Mouse (Mus musculus) lung, adult 2 months (tissue): ENCODE results near the gene Atp1b2. TPM values are rescaled to one million over a fixed set of nuclear protein-coding genes. Genes with fewer than 3 reads are reported as not detected.
"Not testable (repeated sequence)": the region's sequence is repeated elsewhere in the genome, so short reads cannot be mapped to it uniquely, and the experiment has no call there.

Experiments
- DNase-seq: peaks from one replicate; pipeline ENCODE4 v3.0.0; 2022
- H3K4me1 ChIP-seq: fragments of 200-500 bp; 2 replicates; pipeline ENCODE4 v1.6.1; 2011; ENCODE audit warnings: low read length; ENCODE audit not compliant: control insufficient read depth, insufficient read depth
- H3K4me3 ChIP-seq: fragments of 200-500 bp; replicated peaks from 2 replicates; pipeline ENCODE3; 2011; ENCODE audit warnings: low read depth, mild to moderate bottlenecking, control low read depth, low read length; ENCODE audit errors: extremely low read depth
- CTCF ChIP-seq: fragments of 200-500 bp; IDR thresholded peaks from 2 replicates; pipeline ENCODE4 v1.5.1; 2011; ENCODE audit warnings: mild to moderate bottlenecking, low read length, control low read depth; ENCODE audit not compliant: insufficient read depth
- POLR2A ChIP-seq: fragments of 200-500 bp; IDR thresholded peaks from 2 replicates; pipeline ENCODE4 v1.6.1; 2011; ENCODE audit warnings: low read depth, mild to moderate bottlenecking, control low read depth, low read length, borderline replicate concordance; ENCODE audit errors: extremely low read depth
- WGBS: fragments of 180-500 bp; shearing (Covaris S2); methylation state at CpG from one replicate; pipeline ENCODE4 v1.1.7; 2018; 5-methylcytosine and 5-hydroxymethylcytosine counted together
- polyA plus RNA-seq: library from polyadenylated mRNA; depleted of rRNA; stranded (reverse); fragments of >200 nt; gene quantifications from 2 replicates; pipeline ENCODE4 v1.2.3, GENCODE M21; 2012

Gene Atp1b2
- polyA plus RNA-seq, 1 experiment, result 15.9 TPM

- no peak for DNase-seq
- 79% methylated on average over 4 of the region's 4 CpGs for WGBS
- TF ChIP-seq CTCF (no peak), POLR2A (no peak)
- Histone ChIP-seq H3K4me3 (no peak overlapping the region), H3K4me1 (no peaks in the 10 kb centered on the region; the same call in 1 of the 2 replicates)
These were observed 17.3 kb upstream of the Atp1b2 start for GRCm38 (mm10) chr11:69623006-69623405.

- H3K4me3 ChIP-seq, result peak overlapping the region; percentile 80
- no peaks in the 10 kb centered on the region; the same call in 1 of the 2 replicates for H3K4me1 ChIP-seq
- TF ChIP-seq POLR2A (no peak), CTCF (no peak)
- 44% methylated on average over 6 of the region's 6 CpGs for WGBS
- no peak for DNase-seq
These were observed 16.7 kb upstream of the Atp1b2 start for GRCm38 (mm10) chr11:69622406-69622805.

- TF ChIP-seq CTCF, result no peak
- TF ChIP-seq POLR2A, result peak; percentile 14; the same call in 1 of the 2 replicates
- Histone ChIP-seq H3K4me3 (peak within 1 kb of the TSS; percentile 80), H3K4me1 (no peaks in the 10 kb centered on the region; the same call in 1 of the 2 replicates)
- 3% methylated on average over 20 of the region's 20 CpGs for WGBS
- DNase-seq, result peak; percentile 57
These were observed 16.0 kb upstream of the Atp1b2 start, which contains the start of gene Sat2 for GRCm38 (mm10) chr11:69621571-69622268. Sat2 (plus strand) TSS chr11:69622024.

GRCm38 (mm10) chr11:69620394-69621081 lies 14.8 kb upstream of the Atp1b2 start:
- Histone ChIP-seq H3K4me1 (no peaks in the 10 kb centered on the region; the same call in 1 of the 2 replicates), H3K4me3 (no peak overlapping the region)
- no peak for DNase-seq
- 67% methylated on average over 7 of the region's 7 CpGs for WGBS
- TF ChIP-seq CTCF, result no peak
- no peak for TF ChIP-seq POLR2A

- no peak within 1 kb of the TSS for H3K4me3 ChIP-seq
- TF ChIP-seq POLR2A (no peak), CTCF (no peak)
- DNase-seq, result no peak
- H3K4me1 ChIP-seq, result no peaks in the 10 kb centered on the region; the same call in 1 of the 2 replicates
- 65% methylated on average over 5 of the region's 5 CpGs for WGBS
These were observed 12.1 kb upstream of the Atp1b2 start, which contains the start of gene Shbg for GRCm38 (mm10) chr11:69617805-69618204. Shbg (minus strand) TSS chr11:69617905.

- H3K4me1 ChIP-seq, result no peaks in the 10 kb centered on the region; the same call in 1 of the 2 replicates
- 49% methylated on average over 10 of the region's 10 CpGs for WGBS
- DNase-seq, result no peak
- no peak for TF ChIP-seq POLR2A
- no peak for TF ChIP-seq CTCF
- H3K4me3 ChIP-seq, result no peak overlapping the region
These were observed 11.0 kb upstream of the Atp1b2 start for GRCm38 (mm10) chr11:69616781-69617180.

GRCm38 (mm10) chr11:69614257-69614588 lies 8.5 kb upstream of the Atp1b2 start:
- not testable (repeated sequence) for DNase-seq, H3K4me1 ChIP-seq, H3K4me3 ChIP-seq
- 42% methylated on average over 11 of the region's 11 CpGs for WGBS

- TF ChIP-seq CTCF, result peak; percentile 85
- TF ChIP-seq POLR2A, result no peak
- no peak overlapping the region for H3K4me3 ChIP-seq
These were observed 8.0 kb upstream of the Atp1b2 start for GRCm38 (mm10) chr11:69613553-69614256.

GRCm38 (mm10) chr11:69610899-69611298 lies 5.2 kb upstream of the Atp1b2 start:
- no peak for TF ChIP-seq CTCF
- TF ChIP-seq POLR2A, result no peak
- 52% methylated on average over 4 of the region's 4 CpGs for WGBS
- Histone ChIP-seq H3K4me3 (no peak overlapping the region), H3K4me1 (no peaks in the 10 kb centered on the region)
- DNase-seq, result no peak

More at GRCm38 (mm10) chr11:69613553-69614256, 8.0 kb upstream of the Atp1b2 start:
- no peaks in the 10 kb centered on the region for H3K4me1 ChIP-seq
- peak; percentile 83 for DNase-seq
- 9% methylated on average over 19 of the region's 19 CpGs for WGBS
